Mouse (Mus musculus) liver, embryonic 11.5 days (tissue): ENCODE data around the gene Zcchc3. TPM values are rescaled to one million over a fixed set of nuclear protein-coding genes. Genes with fewer than 3 reads are reported as not detected.

ENCODE experiments used
- ATAC-seq: fragments of 200-750 bp; cut with Nextera tagmentation; replicated peaks from 2 replicates; pipeline ENCODE4 v1.8.0; 2017; ENCODE audit warnings: moderate number of reproducible peaks, mild to moderate bottlenecking, moderate TSS enrichment, moderate library complexity; ENCODE audit not compliant: low FRiP score
- DNase-seq: peaks from one replicate; pipeline ENCODE4 v3.0.0-alpha.2; 2017; ENCODE audit warnings: low spot score
- H3K27ac ChIP-seq: fragments of 300-500 bp; sonication (generic); 2 replicates; pipeline ENCODE4 v1.5.1; 2014; ENCODE audit warnings: mild to moderate bottlenecking, low read depth, low read length, control low read depth
- H3K27me3 ChIP-seq: fragments of 300-500 bp; sonication (generic); replicated peaks from 2 replicates; pipeline ENCODE4 v1.6.1; 2014; ENCODE audit warnings: low read length, mixed read lengths; ENCODE audit not compliant: control insufficient read depth, insufficient read depth
- H3K36me3 ChIP-seq: fragments of 300-500 bp; sonication (generic); 2 replicates; pipeline ENCODE4 v1.6.1; 2014; ENCODE audit warnings: mild to moderate bottlenecking, low read length, moderate library complexity, mixed read lengths; ENCODE audit not compliant: control insufficient read depth, insufficient read depth
- H3K4me1 ChIP-seq: fragments of 300-500 bp; sonication (generic); replicated peaks from 2 replicates; pipeline ENCODE4 v1.6.1; 2014; ENCODE audit warnings: low read length, mixed read lengths; ENCODE audit not compliant: control insufficient read depth, insufficient read depth
- H3K4me2 ChIP-seq: fragments of 300-500 bp; sonication (generic); 2 replicates; pipeline ENCODE4 v1.6.1; 2014; ENCODE audit warnings: mild to moderate bottlenecking, control low read depth, moderate library complexity
- H3K4me3 ChIP-seq: fragments of 300-500 bp; sonication (generic); 2 replicates; pipeline ENCODE4 v1.5.1; 2014; ENCODE audit warnings: low read depth, low read length, control low read depth
- H3K9ac ChIP-seq: fragments of 300-500 bp; sonication (generic); 2 replicates; pipeline ENCODE4 v1.6.1; 2014; ENCODE audit warnings: low read depth, low read length, control low read depth
- H3K9me3 ChIP-seq: fragments of 300-500 bp; sonication (generic); 2 replicates; pipeline ENCODE4 v1.6.1; 2016; ENCODE audit warnings: low read length, inconsistent platforms, mixed read lengths; ENCODE audit not compliant: control insufficient read depth
- WGBS: fragments of 180-500 bp; shearing (Covaris S2); extraction: QIAGEN DNeasy Blood & Tissue Kit; methylation state at CpG from one replicate; pipeline ENCODE4 v1.1.7; 2014; 5-methylcytosine and 5-hydroxymethylcytosine counted together
- polyA plus RNA-seq: library from polyadenylated mRNA; unstranded; fragments of >200 nt; fragmentation: Nextera tagmentation; extraction: Ambion mirVana; gene quantifications from 2 replicates; pipeline ENCODE4 v1.2.1, GENCODE M21; 2014

Zcchc3 gene
- polyA plus RNA-seq, 1 experiment from 2014 or later: 41.6 TPM

DNA sequence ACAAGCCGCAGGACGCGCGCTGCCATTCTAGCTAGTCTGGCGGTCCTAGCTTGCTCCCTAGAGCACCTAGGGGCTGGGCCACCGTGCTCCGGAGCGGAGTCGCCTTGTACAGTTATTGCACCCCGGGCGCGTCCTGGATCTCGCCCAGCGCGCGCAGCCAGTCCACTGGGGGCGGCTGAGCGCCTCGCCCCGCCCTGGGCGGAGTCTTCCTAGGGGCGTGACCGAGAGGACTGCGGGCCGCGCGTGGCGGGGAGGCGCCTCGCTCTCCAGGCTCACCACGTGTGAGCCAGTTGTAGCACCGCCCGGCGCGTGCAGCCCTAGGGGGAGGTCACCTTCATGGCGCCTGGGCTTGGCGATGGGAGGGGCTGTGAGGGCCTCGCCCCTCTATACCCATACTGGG, 16.1 kb downstream of the Zcchc3 start:
- H3K36me3 ChIP-seq: no peaks in the 10 kb centered on the region
- peak overlapping the region; percentile 100 for H3K27ac ChIP-seq
- H3K4me2 ChIP-seq: peak overlapping the region; percentile 99
- ATAC-seq (peak; percentile 78), DNase-seq (peak; percentile 95)
- H3K4me3 ChIP-seq: peak overlapping the region; percentile 74
- WGBS: under 1% methylated on average over 38 of the region's 38 CpGs
- H3K27me3 ChIP-seq: no peaks in the 10 kb centered on the region
- no peaks in the 10 kb centered on the region for H3K9me3 ChIP-seq
- H3K9ac ChIP-seq: peak overlapping the region; percentile 76
- H3K4me1 ChIP-seq: peaks cover 36% of the 10 kb centered on the region

DNA sequence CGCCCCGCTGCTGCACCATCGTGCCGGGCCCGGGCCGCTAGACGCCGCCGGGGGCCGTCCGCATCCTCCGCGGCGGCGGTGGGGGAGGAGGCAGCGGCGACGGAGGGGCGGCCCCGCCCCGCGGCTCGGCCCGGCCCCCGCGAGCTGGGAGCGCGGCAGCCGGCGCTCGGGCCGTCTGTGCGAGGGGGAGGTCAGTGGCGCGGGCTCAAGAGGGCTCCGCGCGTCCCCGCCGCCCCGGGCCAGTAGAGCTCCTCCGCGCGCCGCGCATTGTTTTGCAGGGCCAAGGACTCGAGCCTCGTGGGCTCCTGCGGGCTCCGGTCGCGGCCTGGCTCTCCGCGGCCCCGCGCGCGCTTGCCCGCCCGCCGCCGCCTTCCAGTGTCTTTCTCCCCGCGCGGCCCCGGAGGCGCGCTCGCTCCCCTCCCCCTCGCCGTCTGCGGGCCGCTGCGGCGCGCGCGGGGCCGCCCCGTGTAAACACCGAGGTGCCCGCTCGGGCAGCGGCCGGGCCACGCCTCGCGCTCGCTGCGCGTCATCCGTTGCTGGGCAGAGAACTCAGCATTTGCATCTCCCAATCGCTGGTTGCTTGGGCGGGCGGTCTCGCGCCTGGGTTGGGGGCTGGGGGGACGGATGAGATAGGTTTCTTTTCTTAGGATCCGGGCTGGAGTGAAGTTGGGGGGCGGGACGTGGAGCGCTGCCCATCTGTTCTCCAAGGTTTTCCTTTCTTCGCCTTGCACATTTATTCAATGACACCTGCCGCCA, 17.0 kb downstream of the Zcchc3 start, which contains the start of gene Sox12:
Gene Sox12 (minus strand): TSS at position 384 of the 756 bp plus-strand sequence.
- H3K27me3 ChIP-seq: no peaks in the 10 kb centered on the region
- no peaks in the 10 kb centered on the region for H3K9me3 ChIP-seq
- H3K4me3 ChIP-seq: peak within 1 kb of the TSS; percentile 74
- H3K4me1 ChIP-seq: peaks cover 40% of the 10 kb centered on the region
- ATAC-seq (peak; percentile 63), DNase-seq (peak; percentile 95)
- peak within 1 kb of the TSS; percentile 76 for H3K9ac ChIP-seq
- peak within 1 kb of the TSS; percentile 99 for H3K4me2 ChIP-seq
- WGBS: under 1% methylated on average over 89 of the region's 104 CpGs
- no peaks in the 10 kb centered on the region for H3K36me3 ChIP-seq
- H3K27ac ChIP-seq: peak within 1 kb of the TSS; percentile 100

DNA sequence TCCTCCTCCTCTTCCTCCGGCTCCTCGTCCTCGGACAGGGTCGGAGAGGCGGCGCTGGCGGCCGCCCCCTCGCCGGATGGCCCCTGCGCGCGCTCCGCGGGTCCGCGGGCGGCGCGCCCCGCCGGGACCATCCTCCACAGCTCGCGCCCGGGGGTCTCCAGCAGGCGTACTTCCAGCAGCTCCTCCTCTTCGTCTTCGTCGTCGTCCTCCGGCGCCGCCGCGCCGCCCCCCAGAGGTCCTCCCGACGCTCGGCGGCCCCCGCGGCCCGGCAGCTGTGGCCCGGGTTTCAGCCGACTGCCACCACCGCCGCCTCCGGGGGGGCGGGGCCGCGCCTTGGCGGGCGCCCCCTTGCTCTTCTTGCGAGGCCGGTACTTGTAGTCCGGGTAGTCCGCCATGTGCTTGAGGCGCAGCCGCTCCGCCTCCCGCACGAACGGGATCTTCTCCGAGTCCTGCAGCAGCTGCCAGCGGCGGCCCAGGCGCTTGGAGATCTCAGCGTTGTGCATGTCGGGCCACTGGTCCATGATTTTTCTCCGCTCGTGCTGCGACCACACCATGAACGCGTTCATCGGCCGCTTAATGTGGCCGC, 17.7 kb downstream of the Zcchc3 start:
- no peaks in the 10 kb centered on the region for H3K9me3 ChIP-seq
- WGBS: under 1% methylated on average over 72 of the region's 77 CpGs
- ATAC-seq (peak; percentile 18), DNase-seq (peak; percentile 86)
- peak overlapping the region; percentile 76 for H3K9ac ChIP-seq
- H3K27ac ChIP-seq: peak overlapping the region; percentile 100
- peaks cover 40% of the 10 kb centered on the region for H3K4me1 ChIP-seq
- H3K4me2 ChIP-seq: peak overlapping the region; percentile 99
- H3K4me3 ChIP-seq: peak overlapping the region; percentile 74
- no peaks in the 10 kb centered on the region for H3K27me3 ChIP-seq
- no peaks in the 10 kb centered on the region for H3K36me3 ChIP-seq

DNA sequence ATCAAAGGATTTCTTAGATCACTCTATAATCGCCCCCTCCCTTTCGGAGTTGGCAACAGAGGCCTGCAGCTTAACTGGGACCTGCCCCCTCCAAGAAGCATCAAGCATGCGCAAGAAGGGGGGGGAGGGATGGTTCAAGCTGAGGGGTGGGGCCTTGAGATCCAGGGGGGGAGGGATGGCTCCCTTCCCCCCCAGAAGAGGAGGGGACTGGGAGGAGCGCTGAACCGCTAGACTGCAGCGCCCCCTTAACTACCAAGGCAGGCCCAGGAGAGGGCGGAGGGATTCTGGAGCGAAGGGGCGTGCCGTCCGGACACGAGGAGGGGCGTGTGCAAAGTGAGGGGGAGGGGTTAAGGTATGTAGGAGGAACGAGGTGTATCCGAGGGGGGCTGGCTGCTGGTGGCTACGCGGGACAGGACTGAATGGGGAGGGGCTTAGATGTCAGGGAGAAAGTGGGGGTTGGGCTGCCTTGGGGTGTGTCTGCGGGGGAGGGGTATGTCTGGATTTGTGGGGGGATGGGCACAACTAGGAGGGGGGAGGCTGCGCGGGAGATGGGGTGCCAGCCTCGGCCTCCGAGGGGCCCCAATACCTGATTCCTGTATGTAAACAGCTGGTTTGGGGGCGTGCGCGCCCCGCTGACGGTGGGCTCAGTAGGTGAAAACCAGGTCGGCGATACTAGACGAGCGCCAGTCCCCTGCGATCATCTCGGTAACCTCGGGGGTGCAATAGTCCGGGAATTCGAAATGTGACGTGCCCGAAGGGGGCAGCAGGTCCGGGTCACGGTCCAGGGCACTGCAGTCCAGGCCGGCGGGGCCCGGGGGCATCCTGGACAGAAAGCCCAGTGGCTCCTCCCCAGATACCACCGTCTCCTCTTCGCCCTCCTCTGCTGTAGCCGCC, 18.5 kb downstream of the Zcchc3 start:
- peak; percentile 72 for ATAC-seq

DNA sequence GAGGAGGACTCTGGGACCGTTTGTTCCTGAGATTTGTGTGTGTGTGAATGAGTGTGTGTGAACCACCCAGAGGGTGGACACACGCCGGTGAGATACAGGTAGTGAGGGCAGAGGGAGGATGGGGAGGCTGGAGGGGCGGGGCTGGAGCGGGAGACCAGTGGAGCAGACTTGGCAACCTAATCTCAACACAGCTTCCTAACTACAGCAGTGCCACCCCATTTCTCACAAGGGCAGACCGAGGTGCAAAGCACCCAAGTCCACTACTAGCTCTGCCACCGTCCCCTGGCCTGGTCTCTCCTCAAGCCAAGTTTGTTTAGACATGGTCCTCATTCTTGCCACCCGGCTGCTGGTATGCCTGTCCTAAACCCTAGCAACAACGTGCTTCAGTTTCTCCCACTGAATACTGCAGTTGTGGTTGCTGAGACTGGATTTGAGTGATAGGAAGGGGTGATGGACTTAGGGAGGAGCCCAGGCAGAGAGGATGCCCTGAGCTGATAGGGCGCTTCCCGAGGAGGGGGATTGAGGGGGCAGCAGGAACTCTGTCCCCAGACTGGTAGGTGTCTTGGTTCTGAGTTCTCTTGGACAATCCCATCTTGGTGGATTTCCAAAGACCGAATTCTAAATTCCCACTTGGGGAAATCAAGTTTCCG, 19.4 kb downstream of the Zcchc3 start:
- peak overlapping the region; percentile 76 for H3K9ac ChIP-seq
- peaks cover 40% of the 10 kb centered on the region for H3K4me1 ChIP-seq

More for the DNA sequence above, 18.5 kb downstream of the Zcchc3 start:
- Histone ChIP-seq H3K27ac (peak overlapping the region; percentile 100), H3K9ac (peak overlapping the region; percentile 76), H3K4me3 (peak overlapping the region; percentile 74), H3K27me3 (no peaks in the 10 kb centered on the region), H3K36me3 (no peaks in the 10 kb centered on the region), H3K9me3 (no peaks in the 10 kb centered on the region), H3K4me1 (peaks cover 40% of the 10 kb centered on the region), H3K4me2 (peak overlapping the region; percentile 99)
- WGBS: under 1% methylated on average over 45 of the region's 46 CpGs
- DNase-seq: peak; percentile 97

GRCm38 (mm10) chr2:152393225-152394017, 21.4 kb downstream of the Zcchc3 start:
- Histone ChIP-seq H3K9ac (no peak overlapping the region), H3K27me3 (no peaks in the 10 kb centered on the region), H3K9me3 (no peaks in the 10 kb centered on the region), H3K36me3 (no peaks in the 10 kb centered on the region), H3K27ac (no peak overlapping the region), H3K4me2 (peak overlapping the region; percentile 99), H3K4me3 (no peak overlapping the region), H3K4me1 (peaks cover 27% of the 10 kb centered on the region)
- WGBS: 63% methylated on average over 9 of the region's 9 CpGs
- no peak for ATAC-seq
- DNase-seq: no peak

More for the DNA sequence above, 19.4 kb downstream of the Zcchc3 start:
- H3K9me3 ChIP-seq: no peaks in the 10 kb centered on the region
- 26% methylated on average over 13 of the region's 13 CpGs for WGBS
- DNase-seq (no peak), ATAC-seq (no peak)
- H3K27me3 ChIP-seq: no peaks in the 10 kb centered on the region
- H3K27ac ChIP-seq: peak overlapping the region; percentile 34
- H3K4me3 ChIP-seq: peak overlapping the region; percentile 74
- peak overlapping the region; percentile 99 for H3K4me2 ChIP-seq
- H3K36me3 ChIP-seq: no peaks in the 10 kb centered on the region

- Histone ChIP-seq H3K4me2 (no peak overlapping the region), H3K4me1 (peaks cover 27% of the 10 kb centered on the region), H3K9ac (no peak overlapping the region), H3K27ac (no peak overlapping the region), H3K36me3 (no peaks in the 10 kb centered on the region), H3K4me3 (no peak overlapping the region), H3K9me3 (no peaks in the 10 kb centered on the region), H3K27me3 (no peaks in the 10 kb centered on the region)
- 17% methylated on average over 3 of the region's 3 CpGs for WGBS
- DNase-seq (no peak), ATAC-seq (no peak)
Measured at GRCm38 (mm10) chr2:152392786-152393185, 22.0 kb downstream of the Zcchc3 start.
